Mouse (Mus musculus) gastrocnemius, adult 2 months (tissue): ENCODE results near the gene Rgs12. TPM values are rescaled to one million over a fixed set of nuclear protein-coding genes. Genes with fewer than 3 reads are reported as not detected.

Source experiments
- DNase-seq: peaks from one replicate; pipeline ENCODE4 v3.0.0; 2022
- H3K27ac ChIP-seq: fragments of 200-600 bp; 2 replicates; pipeline ENCODE4 v1.8.1; 2022; ENCODE audit warnings: mild to moderate bottlenecking
- H3K4me3 ChIP-seq: fragments of 200-600 bp; 2 replicates; pipeline ENCODE4 v1.8.1; 2022; ENCODE audit warnings: mild to moderate bottlenecking, moderate library complexity
- CTCF ChIP-seq: fragments of 200-600 bp; IDR thresholded peaks from 2 replicates; pipeline ENCODE4 v1.8.1; 2022; ENCODE audit warnings: antibody characterized with exemption, mild to moderate bottlenecking, moderate library complexity
- intact Hi-C: fragments of 180-260 bp; cut with DNase I; formaldehyde crosslinking; loops from one replicate; pipeline ENCODE4 v1.15.1; 2025
- long read RNA-seq, 2 experiments: library from polyadenylated mRNA; stranded (forward); transcript quantifications; one replicate each; pipeline ENCODE4 v2.0.0; 2021
- total RNA-seq, 2 experiments: library from RNA; stranded (reverse); gene quantifications; 2 replicates each; pipeline ENCODE4 v1.2.3; 2021

Gene Rgs12
- 1 to 10 TPM; 2.2 to 3.0 TPM for total RNA-seq
- long read RNA-seq, experiment 1, partial matches to known transcripts, result 0 of 3 reads
- long read RNA-seq, experiment 1, other reads (novel, unspliced or antisense), result 3 of 3 reads
- long read RNA-seq, experiment 2, partial matches to known transcripts, result 1 of 1 reads
- long read RNA-seq, experiment 2, other reads (novel, unspliced or antisense), result 0 of 1 reads

DNA sequence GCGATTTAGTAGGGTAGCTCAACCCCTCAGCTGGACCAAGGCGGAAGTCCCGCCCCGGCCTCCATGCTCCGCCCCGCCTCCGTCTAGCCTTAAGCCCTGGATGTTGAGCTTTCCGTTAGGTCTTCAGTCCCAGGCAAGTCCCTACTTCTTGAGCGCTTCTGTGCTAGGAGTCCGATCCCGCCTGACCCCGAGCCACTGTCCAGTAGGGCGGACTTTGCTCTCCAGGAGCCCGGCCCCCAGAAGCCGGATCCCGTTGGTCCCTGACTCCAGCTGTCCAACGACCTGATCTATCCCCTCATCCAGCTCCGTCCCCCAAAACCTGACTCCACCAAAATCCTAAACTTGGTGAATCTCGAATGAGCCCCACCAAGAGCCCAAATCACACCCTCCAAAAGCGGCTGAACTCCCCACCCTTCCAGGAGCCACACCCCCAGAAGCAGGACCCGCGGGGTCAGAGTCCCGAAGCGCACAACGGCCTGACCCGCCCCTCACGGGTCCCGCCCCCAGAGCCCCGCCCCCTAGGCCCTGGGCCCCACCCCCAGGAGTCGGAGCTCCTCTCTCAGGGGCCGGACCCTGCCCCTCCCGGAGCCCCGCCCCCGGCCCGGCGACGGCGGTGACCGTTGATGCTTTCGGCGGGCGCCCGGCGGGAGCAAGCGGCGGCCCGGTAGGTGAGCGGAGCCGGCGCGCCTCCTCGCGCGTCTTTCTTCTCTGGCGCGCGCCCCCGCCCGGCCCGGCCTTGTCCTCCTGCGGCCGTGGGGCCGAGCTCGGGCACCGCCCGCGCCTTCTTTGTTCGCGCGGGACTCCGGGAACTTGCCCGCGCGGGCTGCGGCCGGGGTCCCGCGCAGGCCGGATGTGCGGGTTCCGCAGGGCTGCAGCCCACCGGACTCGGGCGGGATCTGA, at the start of gene Rgs12:
Gene Rgs12 (plus strand): TSS at position 585 of the 900 bp plus-strand sequence.
- peak within 1 kb of the TSS; percentile 87 for H3K4me3 ChIP-seq
- DNase-seq, result peak; percentile 92
- TF ChIP-seq CTCF, result no peak
- intact Hi-C loops, result no loop called here
- H3K27ac ChIP-seq, result peak within 1 kb of the TSS; percentile 88

DNA sequence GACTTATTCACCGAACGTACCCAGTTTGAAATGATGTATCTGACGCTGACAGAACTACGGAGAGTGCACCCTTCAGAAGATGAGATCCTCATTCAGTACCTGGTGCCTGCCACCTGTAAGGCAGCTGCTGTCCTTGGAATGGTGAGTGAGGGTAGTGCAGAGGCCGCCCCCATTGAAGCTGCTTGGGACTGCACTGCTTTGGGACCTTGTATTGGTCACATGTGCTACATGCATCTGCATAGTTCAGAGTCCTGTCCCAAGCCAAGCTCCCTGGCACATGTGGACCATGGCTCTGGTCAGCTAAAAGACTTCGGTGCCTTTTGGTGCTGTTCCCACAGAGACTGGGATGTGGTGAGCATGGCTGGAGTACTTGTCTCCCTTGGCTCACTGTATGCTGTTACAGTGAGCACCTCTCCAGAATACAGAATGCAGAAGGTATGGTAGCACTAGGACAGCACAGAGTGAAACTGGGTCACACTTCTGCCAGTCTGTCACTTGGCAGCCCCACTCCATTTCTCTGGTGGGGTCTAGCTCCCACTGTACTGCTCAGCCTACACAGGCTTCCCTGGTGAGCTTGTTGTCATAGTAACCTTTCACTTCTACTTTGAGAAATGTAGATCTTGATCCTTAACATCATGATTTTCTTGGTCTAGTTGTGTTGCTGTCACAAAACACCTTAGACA, 49.3 kb upstream of the Rgs12 start:
- DNase-seq, result no peak
- no peak overlapping the region for H3K27ac ChIP-seq
- intact Hi-C loops, result no loop called here
- no peak for TF ChIP-seq CTCF
- no peak overlapping the region for H3K4me3 ChIP-seq

DNA sequence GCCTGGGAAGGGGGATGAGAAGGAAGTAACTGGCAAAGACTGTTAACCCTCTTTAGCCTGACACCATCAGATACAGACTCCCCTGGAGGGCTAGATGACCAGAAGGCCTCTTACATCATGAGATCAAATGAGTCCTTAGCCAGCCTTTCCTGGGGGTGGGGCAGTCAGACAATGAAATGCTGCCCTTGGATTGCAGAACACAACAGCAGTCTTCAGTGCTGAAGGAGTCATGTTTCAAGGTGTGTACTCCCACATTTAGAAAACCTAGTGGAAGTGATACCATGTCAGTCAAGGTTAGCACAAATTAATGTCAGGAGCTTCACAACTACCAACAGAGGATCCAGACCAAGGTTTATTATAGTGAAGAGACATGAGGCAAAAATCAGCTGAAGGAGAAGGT, 46.9 kb upstream of the Rgs12 start:
- DNase-seq, result no peak

DNA sequence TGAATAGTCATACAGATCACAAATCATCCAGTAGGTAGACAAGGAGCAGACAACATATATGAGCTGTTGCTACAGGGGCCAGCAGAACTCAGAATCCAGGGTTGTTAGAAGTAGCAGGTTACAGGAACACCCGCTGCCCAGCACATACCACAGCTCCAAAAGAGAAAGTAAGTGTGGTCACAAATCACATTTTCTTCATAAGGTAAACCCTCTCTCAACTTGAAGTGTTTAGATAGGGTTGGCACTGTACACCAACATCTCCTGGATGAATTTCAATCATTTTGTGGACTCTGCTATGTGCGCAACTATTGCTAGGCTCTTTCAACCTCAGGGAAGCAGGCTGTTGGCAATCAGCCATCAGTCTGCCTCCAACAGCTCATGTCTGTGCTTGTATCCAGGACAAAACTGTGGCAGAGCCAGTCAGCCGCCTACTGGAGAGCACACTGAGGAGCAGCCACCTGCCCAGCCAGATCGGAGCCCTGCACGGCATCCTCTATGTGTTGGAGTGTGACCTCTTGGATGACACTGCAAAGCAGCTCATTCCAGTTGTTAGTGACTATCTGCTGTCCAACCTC, 46.3 kb upstream of the Rgs12 start:
- Histone ChIP-seq H3K4me3 (no peak overlapping the region), H3K27ac (no peak overlapping the region)
- no peak for TF ChIP-seq CTCF
- intact Hi-C loops, result no loop called here
- DNase-seq, result no peak

More for the DNA sequence above, 46.9 kb upstream of the Rgs12 start:
- no peak overlapping the region for H3K27ac ChIP-seq
- H3K4me3 ChIP-seq, result no peak overlapping the region
- TF ChIP-seq CTCF, result no peak
- intact Hi-C loops, result no loop called here

DNA sequence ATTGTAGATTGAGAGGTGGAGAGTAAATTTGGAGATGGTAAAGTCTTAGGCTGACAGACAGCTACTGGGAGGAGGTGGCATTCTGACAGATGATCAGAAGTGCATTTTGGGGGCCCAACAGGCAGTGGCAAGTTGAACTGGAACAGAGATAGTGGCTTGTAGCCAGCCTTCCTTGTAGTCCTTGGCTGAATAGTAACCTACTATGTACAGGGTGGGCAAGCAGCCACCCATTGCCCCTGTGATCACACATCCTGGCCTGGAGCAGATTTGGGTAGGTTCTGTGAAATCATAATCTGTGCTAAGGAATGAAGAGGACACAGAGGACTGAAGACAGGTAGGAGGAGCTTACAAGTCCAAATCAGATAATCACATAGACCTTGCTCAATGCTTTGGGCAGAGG, 44.8 kb upstream of the Rgs12 start:
- TF ChIP-seq CTCF, result no peak
- no peak overlapping the region for H3K4me3 ChIP-seq
- no peak overlapping the region for H3K27ac ChIP-seq
- no peak for DNase-seq
- intact Hi-C loops, result no loop called here

DNA sequence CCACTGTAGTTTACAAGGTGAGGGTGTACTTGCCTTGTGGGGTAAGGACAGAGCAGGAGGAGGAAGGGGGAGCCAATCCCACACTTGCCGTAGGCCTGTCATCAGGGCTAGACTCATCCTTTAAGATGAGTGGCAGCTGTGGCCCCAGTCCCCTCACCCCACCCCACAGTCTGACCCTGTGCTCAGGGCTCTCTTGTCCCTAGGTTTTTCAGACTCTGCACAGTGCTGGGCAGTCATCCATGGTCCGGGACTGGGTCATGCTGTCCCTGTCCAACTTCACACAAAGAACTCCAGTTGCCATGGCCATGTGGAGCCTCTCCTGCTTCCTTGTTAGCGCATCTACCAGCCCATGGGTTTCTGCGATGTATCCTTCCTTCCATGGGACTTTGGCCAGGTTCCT, 42.0 kb upstream of the Rgs12 start:
- Histone ChIP-seq H3K4me3 (no peak overlapping the region), H3K27ac (no peak overlapping the region)
- intact Hi-C loops, result no loop called here
- no peak for TF ChIP-seq CTCF
- no peak for DNase-seq

DNA sequence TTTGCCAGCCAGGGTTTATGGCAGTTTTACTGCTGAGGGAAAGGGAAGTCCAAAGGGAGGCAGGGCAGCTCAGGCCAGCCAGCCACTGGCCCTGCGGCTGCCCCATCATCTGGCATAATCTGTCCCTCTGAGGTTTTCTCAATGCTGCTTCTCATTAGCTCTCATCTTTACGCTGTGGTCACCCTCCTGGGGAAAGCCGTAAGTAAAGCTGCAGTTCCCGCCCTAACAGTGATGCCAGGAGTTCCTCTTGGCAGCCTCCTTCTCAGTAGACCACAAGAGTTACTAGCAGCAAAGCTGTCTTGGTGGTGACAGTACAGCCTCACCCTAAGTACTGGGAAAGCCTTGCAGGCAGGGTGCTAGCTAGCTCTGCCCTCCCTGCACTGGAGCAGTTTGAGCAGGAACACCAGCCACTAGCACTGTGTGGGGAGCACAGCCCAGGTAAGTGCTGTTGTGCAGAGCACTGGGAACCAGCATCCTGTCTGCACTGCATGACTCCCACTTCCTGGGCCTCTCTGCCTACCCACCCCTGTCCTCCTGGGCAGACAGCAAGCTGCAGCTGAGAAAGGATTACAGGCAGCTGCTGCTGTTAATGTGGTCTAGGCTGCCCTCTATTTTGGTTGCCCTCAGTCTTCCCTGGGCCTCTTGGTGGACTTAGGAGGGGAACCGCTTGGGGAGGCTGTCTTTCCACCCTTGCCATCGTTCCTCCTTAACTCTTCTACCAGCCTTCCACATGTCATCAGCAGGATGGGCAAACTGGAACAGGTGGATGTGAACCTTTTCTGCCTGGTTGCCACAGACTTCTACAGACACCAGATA, 41.1 kb upstream of the Rgs12 start, which contains the start of gene Msantd1:
Gene Msantd1 (plus strand): TSS at position 103 of the 816 bp plus-strand sequence.
- H3K27ac ChIP-seq, result no peak within 1 kb of the TSS
- intact Hi-C loops, result no loop called here
- no peak for TF ChIP-seq CTCF
- H3K4me3 ChIP-seq, result no peak within 1 kb of the TSS
- no peak for DNase-seq

DNA sequence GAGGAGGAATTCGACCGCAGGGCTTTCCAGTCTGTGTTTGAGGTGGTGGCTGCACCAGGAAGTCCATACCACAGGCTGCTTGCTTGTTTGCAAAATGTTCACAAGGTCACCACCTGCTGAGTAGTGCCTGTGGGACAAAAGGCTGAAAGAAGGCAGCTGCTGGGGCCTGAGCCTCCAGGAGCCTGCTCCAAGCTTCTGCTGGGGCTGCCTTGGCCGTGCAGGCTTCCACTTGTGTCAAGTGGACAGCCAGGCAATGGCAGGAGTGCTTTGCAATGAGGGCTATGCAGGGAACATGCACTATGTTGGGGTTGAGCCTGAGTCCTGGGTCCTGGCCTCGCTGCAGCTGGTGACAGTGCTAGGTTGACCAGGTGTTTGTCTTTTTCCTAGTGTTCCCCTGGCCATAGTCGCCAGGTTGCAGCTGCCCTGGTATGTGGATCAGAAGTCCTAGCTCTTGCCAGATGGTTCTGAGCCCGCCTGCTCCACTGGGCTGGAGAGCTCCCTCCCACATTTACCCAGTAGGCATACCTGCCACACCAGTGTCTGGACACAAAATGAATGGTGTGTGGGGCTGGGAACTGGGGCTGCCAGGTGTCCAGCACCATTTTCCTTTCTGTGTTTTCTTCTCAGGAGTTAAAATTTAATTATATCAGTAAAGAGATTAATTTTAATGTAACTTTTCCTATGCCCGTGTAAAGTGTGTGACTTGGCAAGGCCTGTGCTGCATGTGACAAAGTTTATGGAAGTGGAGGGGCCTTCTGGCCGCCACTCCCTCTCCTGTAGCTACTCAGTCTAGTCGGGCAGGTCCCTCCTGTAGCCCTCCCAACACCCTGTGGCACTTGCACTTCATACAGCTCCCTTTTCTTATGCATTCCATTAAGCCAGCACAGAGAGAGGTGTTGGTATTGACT, 40.3 kb upstream of the Rgs12 start:
- TF ChIP-seq CTCF, result no peak
- intact Hi-C loops, result no loop called here
- Histone ChIP-seq H3K4me3 (no peak overlapping the region), H3K27ac (no peak overlapping the region)
- no peak for DNase-seq

DNA sequence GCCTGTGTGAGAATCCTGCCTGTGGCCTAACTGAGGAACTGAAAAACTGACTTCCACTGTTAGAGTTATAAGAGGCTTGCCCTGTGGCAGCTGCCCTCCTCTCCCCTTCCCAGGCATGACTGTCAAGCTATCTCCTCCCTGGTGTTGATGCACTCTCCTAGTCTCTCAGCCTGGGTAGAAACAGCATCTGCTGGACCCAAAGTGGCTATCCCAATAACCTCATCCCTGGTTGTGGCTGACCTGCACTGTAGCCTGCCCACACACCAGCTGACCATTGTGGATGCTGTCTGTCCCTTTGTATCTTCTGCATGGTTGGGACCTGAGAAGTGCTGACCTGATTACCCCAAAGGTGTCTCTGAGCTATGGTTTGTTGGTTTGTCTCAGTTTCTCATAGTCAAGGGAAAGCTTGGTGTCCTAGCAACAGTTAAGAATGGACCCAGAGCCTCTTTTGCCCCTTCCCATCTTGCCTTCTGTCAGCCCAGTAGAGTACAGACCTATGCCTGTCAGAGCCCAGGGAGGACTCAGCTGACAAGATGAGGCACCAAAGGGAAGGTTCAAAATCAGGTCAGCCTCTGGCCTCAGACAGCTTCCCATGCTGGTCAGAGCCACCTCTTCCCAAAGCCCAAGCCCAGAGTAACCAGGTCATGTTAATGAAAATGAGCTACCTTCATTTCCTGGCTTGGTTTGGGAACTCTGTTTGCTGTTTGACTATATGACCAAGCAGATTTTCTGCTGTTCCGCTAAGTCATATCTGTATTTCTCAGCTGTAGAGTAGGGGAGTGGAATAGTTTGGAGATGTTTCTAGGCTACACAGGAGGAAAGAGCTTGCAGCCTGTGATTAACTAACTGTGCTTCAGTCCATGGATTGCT, 39.4 kb upstream of the Rgs12 start:
- TF ChIP-seq CTCF, result no peak
- no peak overlapping the region for H3K4me3 ChIP-seq
- intact Hi-C loops, result no loop called here
- H3K27ac ChIP-seq, result no peak overlapping the region
- no peak for DNase-seq

DNA sequence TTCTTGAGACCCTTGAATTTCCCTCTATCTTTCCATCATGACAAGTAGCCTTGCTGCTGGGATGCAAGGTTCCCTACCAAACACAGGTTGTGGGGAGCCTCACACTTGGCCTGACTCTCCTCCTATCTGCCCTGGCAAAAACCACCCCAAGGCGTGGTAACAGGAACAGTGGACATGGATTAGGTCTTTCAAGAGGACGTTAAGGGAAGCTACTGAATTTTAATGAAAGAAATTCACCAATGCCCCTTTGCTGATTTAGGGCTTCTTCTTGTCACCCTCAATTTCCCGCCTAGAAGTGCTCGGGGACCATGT, 38.8 kb upstream of the Rgs12 start:
- Histone ChIP-seq H3K27ac (no peak overlapping the region), H3K4me3 (no peak overlapping the region)
- TF ChIP-seq CTCF, result no peak
- DNase-seq, result no peak
- intact Hi-C loops, result no loop called here
